Mouse (Mus musculus) Patski (cell line): Measurements from ENCODE around the gene Polr3b. TPM values are rescaled to one million over a fixed set of nuclear protein-coding genes. Genes with fewer than 3 reads are reported as not detected.

Source experiments
- ATAC-seq: fragments of 100-300 bp; one replicate; pipeline ENCODE4 v1.8.0; 2021
- CTCF ChIA-PET: fragments of 350-600 bp; sonication (Branson Sonifier 250); formaldehyde crosslinking; loops from one replicate; lab custom pipeline; 2022; ENCODE audit warnings: inconsistent platforms; lab: Charles Lee
- POLR2A ChIA-PET: fragments of 350-600 bp; sonication (Branson Sonifier 250); formaldehyde crosslinking; loops from one replicate; lab custom pipeline; 2022; ENCODE audit warnings: antibody characterized with exemption, inconsistent platforms; lab: Charles Lee
- DNase-seq: peaks from one replicate; pipeline ENCODE4 v3.0.0-alpha.2; 2011; ENCODE audit warnings: low read depth, low spot score
- H3K27me3 ChIP-seq: fragments of 371-371 bp; one replicate; pipeline ENCODE4 v1.5.1; 2021
- CTCF ChIP-seq: fragments of 100-300 bp; IDR thresholded peaks from one replicate; pipeline ENCODE4 v1.5.1; 2021
- in situ Hi-C: fragments of 300-500 bp; cut with MboI; formaldehyde crosslinking; loops from 3 replicates; pipeline ENCODE4 v1.11.1; 2018; ENCODE audit warnings: low pct_unique_long_range_greater_than_20kb, mixed read lengths
- polyA plus RNA-seq: library from polyadenylated mRNA; unstranded; gene quantifications from one replicate; pipeline ENCODE4 v1.2.3, GENCODE M21; 2021

The Polr3b gene
- polyA plus RNA-seq, 1 experiment from 2014 or later = 14.3 TPM

DNA sequence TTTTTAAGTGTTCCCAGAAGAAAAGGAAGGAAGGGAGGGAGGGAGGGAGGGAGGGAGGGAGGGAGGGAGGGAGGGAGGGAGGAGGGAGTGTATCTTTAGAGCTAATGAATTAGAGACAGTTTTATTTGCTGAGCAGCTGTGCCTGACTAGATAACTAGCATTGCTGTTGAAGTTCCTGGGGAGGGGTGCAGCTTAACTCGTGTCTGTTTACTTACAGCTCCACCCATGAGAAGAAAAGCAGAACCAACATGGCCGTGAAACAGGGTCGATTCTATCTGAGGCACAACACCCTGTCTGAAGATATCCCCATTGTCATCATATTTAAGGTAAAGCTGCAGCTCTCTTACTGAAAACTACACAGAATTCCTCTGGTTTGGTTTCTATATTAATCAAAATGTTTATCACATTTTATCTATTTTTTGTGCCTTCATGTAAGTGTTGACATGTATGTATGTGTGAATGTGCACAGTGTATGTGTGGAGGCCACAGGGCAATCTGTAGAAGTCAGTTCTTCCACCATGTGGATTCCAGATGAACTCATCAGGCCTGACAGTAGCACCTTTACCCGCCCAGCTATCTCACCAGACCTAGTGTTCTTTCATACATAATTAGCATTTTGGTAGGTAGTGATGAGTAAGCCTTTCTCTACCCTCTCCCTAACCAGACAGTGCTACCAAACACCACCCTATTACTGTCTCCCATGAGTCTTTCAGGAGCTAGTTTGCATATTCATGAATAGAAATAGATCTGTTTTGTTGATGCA lies 17.6 kb downstream of the Polr3b start:
- CTCF ChIA-PET = interaction anchor here (1.0 to 2.5 kb wide), 3 partner anchors 8 to 124 kb away, joined by 3 to 12 read pairs (median 3); no protein-coding TSS in a partner anchor
- in situ Hi-C loops = loop anchor here (5.0 kb wide), 2 partner anchors 408 to 817 kb away; no protein-coding TSS in a partner anchor

DNA sequence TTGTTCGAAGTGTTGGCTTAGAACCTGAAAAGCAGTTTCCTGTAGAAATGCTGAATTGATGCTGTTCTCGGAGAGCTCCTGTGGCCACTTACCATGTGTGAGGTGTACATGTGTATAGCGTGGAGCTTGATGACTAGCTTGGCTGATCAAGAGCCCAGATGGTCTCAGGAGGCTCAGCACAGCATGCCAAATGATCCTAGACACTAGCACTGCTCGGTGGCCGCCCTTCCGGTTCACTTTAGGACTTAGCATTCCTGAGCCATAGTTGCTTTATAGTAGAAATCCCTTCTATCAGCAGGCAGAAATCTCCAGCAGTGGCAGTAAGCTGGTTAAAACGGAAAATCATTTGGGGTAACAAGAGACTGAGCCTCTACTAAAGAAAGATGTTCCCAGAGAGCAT lies 18.8 kb downstream of the Polr3b start:
- DNase-seq (no peak), ATAC-seq (no peak)
- no peak for TF ChIP-seq CTCF
- H3K27me3 ChIP-seq = no peaks in the 10 kb centered on the region
- in situ Hi-C loops = loop anchor here (5.0 kb wide), 1 partner anchor 406 kb away; no protein-coding TSS in a partner anchor
- POLR2A ChIA-PET = interaction anchor here (0.7 kb wide), 1 partner anchor 36 kb away, joined by 3 read pairs; no protein-coding TSS in a partner anchor
- CTCF ChIA-PET = interaction anchor here (0.9 to 2.5 kb wide), 4 partner anchors 9 to 105 kb away, joined by 3 to 12 read pairs (median 3); no protein-coding TSS in a partner anchor

More for the DNA sequence above, 17.6 kb downstream of the Polr3b start:
- POLR2A ChIA-PET = no interaction called here
- ATAC-seq (no peak), DNase-seq (no peak)
- TF ChIP-seq CTCF = no peak
- no peaks in the 10 kb centered on the region for H3K27me3 ChIP-seq

DNA sequence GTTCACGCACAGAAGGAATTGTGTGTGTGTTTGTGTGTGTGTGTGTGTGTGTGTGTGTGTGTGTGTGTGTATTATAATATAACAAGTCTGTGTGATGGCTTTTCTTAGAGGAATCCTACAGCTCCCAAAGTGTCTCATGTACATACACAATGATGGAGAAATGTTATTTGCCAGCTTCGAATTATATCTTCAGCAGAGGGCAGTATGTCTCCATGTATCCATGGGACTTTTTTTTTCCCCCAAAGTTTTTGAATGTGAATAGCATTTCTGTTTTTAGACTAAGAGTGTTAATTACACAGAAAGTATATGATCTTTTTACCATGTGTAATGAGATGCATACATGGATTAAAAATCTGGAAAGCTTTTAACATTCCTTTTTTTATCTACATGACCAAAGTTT lies 19.5 kb downstream of the Polr3b start:
- TF ChIP-seq CTCF = no peak
- H3K27me3 ChIP-seq = no peaks in the 10 kb centered on the region
- ATAC-seq = no peak
- no peak for DNase-seq
- in situ Hi-C loops = loop anchor here (5.0 kb wide), 1 partner anchor 406 kb away; no protein-coding TSS in a partner anchor
- ChIA-PET CTCF (interaction anchor here (0.9 to 2.5 kb wide), 4 partner anchors 10 to 126 kb away, joined by 3 to 12 read pairs (median 4); no protein-coding TSS in a partner anchor), POLR2A (interaction anchor here (0.6 to 0.7 kb wide), 2 partner anchors 35 to 516 kb away, joined by 3 read pairs; no protein-coding TSS in a partner anchor)

DNA sequence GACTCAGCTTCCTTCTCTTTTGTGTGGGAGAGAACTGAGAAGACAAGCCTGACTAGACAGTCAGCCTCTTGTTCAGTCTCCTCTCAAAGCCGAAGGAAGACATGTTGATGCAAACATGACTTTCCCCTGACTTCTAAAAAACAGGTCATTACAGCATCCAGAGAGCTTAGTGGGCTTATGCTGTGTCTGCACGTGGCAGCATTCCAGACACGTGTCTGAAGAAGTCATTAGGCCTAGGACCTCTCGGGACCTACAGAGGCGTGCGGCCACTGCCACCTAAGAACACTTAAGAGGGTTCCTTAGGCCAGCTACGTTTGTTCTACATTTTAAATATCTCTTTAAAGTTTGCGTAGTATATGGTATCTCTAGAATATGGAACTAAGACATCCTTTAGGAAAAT lies 23.8 kb downstream of the Polr3b start:
- ChIA-PET POLR2A (interaction anchor here (0.7 kb wide), 1 partner anchor 841 kb away, joined by 3 read pairs; no protein-coding TSS in a partner anchor), CTCF (no interaction called here)
- no peak for TF ChIP-seq CTCF
- in situ Hi-C loops = no loop called here
- no peak for ATAC-seq
- DNase-seq = no peak
- no peaks in the 10 kb centered on the region for H3K27me3 ChIP-seq

DNA sequence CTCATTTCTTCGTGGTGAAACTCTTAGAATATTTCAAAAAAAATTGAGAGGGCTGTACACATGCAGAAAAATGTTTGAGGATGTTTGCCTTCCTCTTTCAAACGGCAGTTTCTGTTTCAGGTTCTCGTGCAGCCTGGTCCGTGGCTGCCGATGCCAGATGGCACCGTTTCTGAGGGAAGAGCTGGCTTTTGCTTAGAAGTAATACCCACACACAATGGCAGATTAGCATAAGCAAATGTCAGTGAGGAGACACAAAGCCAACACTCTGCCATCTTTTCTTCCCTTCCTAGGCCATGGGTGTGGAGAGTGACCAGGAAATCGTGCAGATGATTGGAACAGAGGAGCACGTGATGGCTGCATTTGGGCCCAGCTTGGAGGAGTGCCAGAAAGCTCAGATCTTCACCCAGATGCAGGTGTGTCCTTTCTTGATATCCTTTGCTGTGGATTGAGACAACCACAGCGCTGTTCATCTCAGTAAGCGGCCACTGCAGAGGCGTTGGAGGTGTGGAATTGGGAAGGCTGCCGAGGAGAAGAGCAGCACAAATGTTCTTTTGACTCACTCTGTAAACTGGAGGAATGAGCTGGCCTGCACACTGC lies 24.5 kb downstream of the Polr3b start:
- no peak for TF ChIP-seq CTCF
- in situ Hi-C loops = no loop called here
- no peak for ATAC-seq
- ChIA-PET CTCF (interaction anchor here (1.1 kb wide), 1 partner anchor 10 kb away, joined by 3 read pairs; no protein-coding TSS in a partner anchor), POLR2A (no interaction called here)
- no peaks in the 10 kb centered on the region for H3K27me3 ChIP-seq
- no peak for DNase-seq

DNA sequence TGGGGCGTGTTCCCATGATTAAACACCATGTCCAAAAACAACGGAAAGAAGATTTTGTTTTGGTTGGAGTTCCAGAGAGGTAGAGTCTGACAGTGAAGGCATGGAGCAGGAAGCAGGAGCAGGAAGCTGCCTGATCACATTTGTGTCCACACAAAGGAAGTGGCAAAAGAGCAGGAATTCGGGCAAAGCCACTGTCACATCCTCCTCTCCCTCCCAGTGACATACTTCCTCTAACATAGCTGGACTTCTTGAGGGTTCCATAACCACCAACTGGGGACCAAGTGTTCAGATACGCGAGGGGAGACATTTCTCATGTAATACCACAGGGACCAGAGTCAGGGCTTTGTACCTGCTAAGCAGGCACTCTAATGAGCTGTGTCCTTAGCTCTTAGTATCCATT lies 25.2 kb downstream of the Polr3b start:
- no peak for ATAC-seq

DNA sequence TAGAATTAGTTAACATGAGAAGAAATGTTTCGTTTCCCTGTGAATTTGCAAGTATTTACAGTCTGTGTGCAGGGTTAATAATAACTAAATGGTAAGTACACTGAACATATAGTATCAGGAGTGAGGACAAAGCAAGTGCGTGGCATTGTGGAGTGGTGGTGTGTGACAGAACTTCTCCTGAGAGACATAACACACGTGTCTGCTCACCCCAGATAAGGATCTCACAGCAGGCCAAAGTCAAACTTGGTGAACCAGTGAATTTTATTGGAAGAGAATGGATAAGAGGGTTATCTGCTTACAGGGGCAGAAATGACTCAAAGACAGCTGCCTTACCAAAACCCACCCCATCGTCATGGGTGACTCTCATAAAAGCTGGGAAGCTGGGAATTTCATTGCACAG lies 26.8 kb downstream of the Polr3b start:
- no peak for TF ChIP-seq CTCF
- in situ Hi-C loops = no loop called here
- ChIA-PET POLR2A (no interaction called here), CTCF (no interaction called here)
- no peaks in the 10 kb centered on the region for H3K27me3 ChIP-seq
- ATAC-seq (no peak), DNase-seq (no peak)

More for the DNA sequence above, 25.2 kb downstream of the Polr3b start:
- DNase-seq = no peak
- in situ Hi-C loops = no loop called here
- no peak for TF ChIP-seq CTCF
- CTCF ChIA-PET = interaction anchor here (1.1 to 1.2 kb wide), 2 partner anchors 10 to 11 kb away, joined by 3 read pairs; no protein-coding TSS in a partner anchor
- POLR2A ChIA-PET = no interaction called here
- H3K27me3 ChIP-seq = no peaks in the 10 kb centered on the region

DNA sequence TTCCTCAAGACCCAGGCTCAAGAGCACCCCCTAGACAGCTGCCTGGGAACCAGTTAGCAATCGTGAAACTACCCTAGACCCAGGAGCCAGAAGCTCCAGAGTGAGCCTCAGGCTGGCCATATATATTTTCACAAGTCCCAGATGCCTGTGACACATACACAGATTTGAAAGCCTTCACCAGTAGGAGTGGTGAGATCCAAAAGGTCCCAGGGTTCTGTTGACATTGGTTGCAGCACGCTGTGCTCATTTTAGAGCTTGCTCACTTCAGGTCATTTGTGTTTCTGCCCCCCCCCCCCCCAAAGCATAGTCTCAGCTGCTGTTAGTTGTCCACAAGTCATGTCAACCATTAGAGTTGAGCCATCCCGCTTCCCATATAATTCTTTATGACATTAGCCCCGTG lies 31.9 kb downstream of the Polr3b start:
- POLR2A ChIA-PET = no interaction called here
- TF ChIP-seq CTCF = no peak
- in situ Hi-C loops = no loop called here

DNA sequence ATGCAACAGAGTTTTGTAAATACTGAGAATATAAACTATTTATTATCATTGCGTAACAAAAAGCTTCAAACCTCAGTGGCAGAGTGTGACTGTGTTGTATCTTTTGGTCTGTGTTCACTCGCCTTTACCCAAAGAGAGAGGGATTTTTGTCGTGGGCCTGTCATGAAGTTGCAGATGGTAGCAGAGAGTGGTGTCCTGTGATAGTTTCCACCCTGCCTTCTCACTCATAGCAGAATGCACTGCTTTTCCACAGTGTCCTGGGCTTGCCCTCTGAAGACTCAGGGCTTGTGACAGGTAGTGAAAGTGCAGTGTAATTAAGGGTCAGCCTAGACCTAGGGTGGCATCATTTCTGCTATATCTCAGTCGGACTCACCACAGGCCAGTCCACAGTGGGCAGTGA lies 32.6 kb downstream of the Polr3b start:
- POLR2A ChIA-PET = no interaction called here
- in situ Hi-C loops = no loop called here
- TF ChIP-seq CTCF = no peak
- no peaks in the 10 kb centered on the region for H3K27me3 ChIP-seq
- CTCF ChIA-PET = no interaction called here
- DNase-seq = no peak
- no peak for ATAC-seq

More for the DNA sequence above, 31.9 kb downstream of the Polr3b start:
- DNase-seq (no peak), ATAC-seq (no peak)
- CTCF ChIA-PET = no interaction called here
- no peaks in the 10 kb centered on the region for H3K27me3 ChIP-seq

DNA sequence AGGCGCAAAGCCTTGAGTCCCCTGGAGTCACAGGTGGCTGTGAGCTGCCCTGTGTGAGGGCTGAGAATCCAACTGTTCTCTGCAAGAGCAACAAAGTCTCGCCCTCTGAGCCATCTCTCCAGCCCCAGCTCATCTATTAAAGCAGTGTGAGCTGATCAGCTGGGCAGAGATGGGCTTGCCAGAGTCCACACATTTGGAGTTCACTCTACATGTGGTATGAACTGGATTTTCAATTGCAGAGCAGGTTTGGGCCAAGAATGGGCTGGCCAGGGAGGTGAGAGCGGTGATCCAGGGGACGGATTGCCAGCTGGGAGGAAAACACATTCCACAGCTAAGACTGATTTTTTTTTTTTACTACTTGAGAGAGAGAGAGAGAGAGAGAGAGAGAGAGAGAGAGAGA lies 34.5 kb downstream of the Polr3b start:
- ATAC-seq (no peak), DNase-seq (no peak)
- ChIA-PET CTCF (interaction anchor here (1.3 kb wide), 1 partner anchor 9 kb away, joined by 3 read pairs; no protein-coding TSS in a partner anchor), POLR2A (no interaction called here)
- TF ChIP-seq CTCF = no peak
- in situ Hi-C loops = no loop called here
- no peaks in the 10 kb centered on the region for H3K27me3 ChIP-seq
